Mouse (Mus musculus): ENCODE data around the gene Rnf17.

Rnf17 gene

GRCm38 (mm10) chr14:56512084-56512483 is 109.7 kb downstream of the Rnf17 start:
- peak in 1 of 2 experiments; percentile 1 for DNase-seq (ENCODE audit: low spot score in 2 of 2)

- DNase-seq (ENCODE audit: low spot score in 2 of 2), result no peak
These were observed 112.4 kb downstream of the Rnf17 start for GRCm38 (mm10) chr14:56514775-56515174.

- no peak for DNase-seq (ENCODE audit: low spot score in 2 of 2)
These were observed 128.4 kb downstream of the Rnf17 start for GRCm38 (mm10) chr14:56530788-56531187.

- DNase-seq (ENCODE audit: low spot score in 2 of 2), result no peak
These were observed 142.6 kb downstream of the Rnf17 start for GRCm38 (mm10) chr14:56544946-56545345.

GRCm38 (mm10) chr14:56545491-56545890 is 143.1 kb downstream of the Rnf17 start:
- DNase-seq (ENCODE audit: low spot score in 2 of 2), result no peak

- DNase-seq (ENCODE audit: low spot score in 2 of 2), result no peak
These were observed 148.6 kb downstream of the Rnf17 start for GRCm38 (mm10) chr14:56550960-56551359.

- DNase-seq (ENCODE audit: low spot score in 2 of 2), result no peak
These were observed 150.5 kb downstream of the Rnf17 start for GRCm38 (mm10) chr14:56552924-56553323.

- DNase-seq (ENCODE audit: low spot score in 2 of 2), result no peak
These were observed 150.9 kb downstream of the Rnf17 start for GRCm38 (mm10) chr14:56553331-56553730.

GRCm38 (mm10) chr14:56554716-56555115 is 152.3 kb downstream of the Rnf17 start:
- no peak for DNase-seq (ENCODE audit: low spot score in 2 of 2)

GRCm38 (mm10) chr14:56559134-56559533 is 156.8 kb downstream of the Rnf17 start:
- DNase-seq (ENCODE audit: low spot score in 2 of 2), result no peak

- DNase-seq (ENCODE audit: low spot score in 2 of 2), result no peak
These were observed 165.1 kb downstream of the Rnf17 start for GRCm38 (mm10) chr14:56567476-56567875.

GRCm38 (mm10) chr14:56569041-56569440 is 166.7 kb downstream of the Rnf17 start:
- no peak for DNase-seq (ENCODE audit: low spot score in 2 of 2)

- peak; percentile 95 to 96 for DNase-seq (ENCODE audit: low spot score in 2 of 2)
These were observed 169.1 kb downstream of the Rnf17 start for GRCm38 (mm10) chr14:56571310-56572093.

GRCm38 (mm10) chr14:56572546-56572945 is 170.2 kb downstream of the Rnf17 start:
- DNase-seq (ENCODE audit: low spot score in 2 of 2), result no peak

All from right cerebral cortex, adult 2 months (tissue).